Mouse (Mus musculus) heart, adult 2 months (tissue): ENCODE measurements around the gene Gpd2.

ENCODE experiments used
- CTCF ChIP-seq: fragments of 200-600 bp; IDR thresholded peaks from 2 replicates; pipeline ENCODE4 v1.8.1; 2022; ENCODE audit warnings: antibody characterized with exemption, mild to moderate bottlenecking, moderate library complexity
- POLR2A ChIP-seq: fragments of 200-500 bp; IDR thresholded peaks from 2 replicates; pipeline ENCODE4 v1.6.1; 2011; ENCODE audit warnings: mild to moderate bottlenecking, low read depth, low read length, control low read depth; ENCODE audit not compliant: insufficient read depth

- TF ChIP-seq POLR2A = no peak
- no peak for TF ChIP-seq CTCF
These were observed 179.3 kb downstream of the Gpd2 start for GRCm38 (mm10) chr2:57416711-57417110.
